8 mouse cellular contexts compared by ENCODE assay signal in the genomic region with DNA sequence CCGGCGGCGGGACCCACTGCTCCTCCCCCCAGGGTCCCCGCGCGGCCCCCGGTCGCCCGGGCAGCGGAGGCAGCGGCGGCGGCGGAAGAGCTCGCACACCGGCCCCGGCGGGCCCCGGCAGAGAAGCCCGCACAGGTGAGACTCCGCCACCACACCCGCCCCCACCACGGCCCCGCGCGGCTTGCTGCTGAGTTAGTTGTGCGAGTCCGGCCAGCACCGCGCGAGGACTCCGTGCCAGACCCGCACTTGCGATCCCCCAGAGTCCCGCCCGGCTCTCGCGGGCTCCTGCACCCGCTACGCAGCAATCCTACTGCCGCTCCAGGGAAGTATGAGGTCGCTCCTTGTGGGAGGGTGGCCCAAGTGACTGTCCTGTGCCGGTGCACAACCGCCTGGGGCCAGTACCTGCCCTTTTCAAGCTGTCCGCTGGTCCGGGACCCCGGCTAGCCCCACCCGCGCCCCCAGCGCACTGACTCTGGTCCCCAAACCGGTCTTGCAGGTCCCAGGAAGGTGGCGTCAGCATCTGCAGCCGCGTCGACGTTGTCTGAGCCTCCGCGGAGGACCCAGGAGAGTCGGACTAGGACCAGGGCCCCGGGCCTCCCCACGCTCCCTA. TPM values are rescaled to one million over a fixed set of nuclear protein-coding genes. Genes with fewer than 3 reads are reported as not detected.
DNase-seq lines count a peak whose midpoint lies in the region; ATAC-seq lines count a peak whose summit lies in the region.

No protein-coding gene starts in this region.

- 1% methylated on average over 56 of the region's 61 CpGs for WGBS in heart, embryonic 13.5 days

- DNase-seq in ovary, postnatal 10 days (ENCODE audit: low spot score) = peak; percentile 35
- DNase-seq in ovary, postnatal 14 days (ENCODE audit: low spot score) = no peak
- peak; percentile 60 to 68 for DNase-seq in cerebellum, postnatal 10 days
- DNase-seq in kidney, postnatal 10 days = peak; percentile 76
- peak; percentile 54 for DNase-seq in lung, postnatal 36 days
- peak; percentile 21 to 47 for DNase-seq in spleen, adult 18-20 months
- DNase-seq in layer of hippocampus, postnatal 25 days (ENCODE audit: extremely low spot score in 1 of 2, low spot score in 1 of 2) = no peak

- ATAC-seq in heart, embryonic 13.5 days (ENCODE audit: extremely low read depth, insufficient number of reproducible peaks, low FRiP score, low TSS enrichment) = peak; percentile 21; the same call in 1 of the 2 replicates

- H3K27me3 ChIP-seq in heart, embryonic 13.5 days (replicated peaks) = peaks cover 45% of the 10 kb centered on the region

- H3K9me3 ChIP-seq in heart, embryonic 13.5 days = no peaks in the 10 kb centered on the region

- H3K4me1 ChIP-seq in heart, embryonic 13.5 days = peaks cover 58% of the 10 kb centered on the region

- peak overlapping the region; percentile 46 for H3K27ac ChIP-seq in heart, embryonic 13.5 days (replicated peaks)

- peak overlapping the region; percentile 81 for H3K4me3 ChIP-seq in heart, embryonic 13.5 days

- H3K4me2 ChIP-seq in heart, embryonic 13.5 days = peak overlapping the region; percentile 96

- H3K36me3 ChIP-seq in heart, embryonic 13.5 days = no peaks in the 10 kb centered on the region

- H3K9ac ChIP-seq in heart, embryonic 13.5 days = peak overlapping the region; percentile 88

RNA-seq across cellular contexts. Expression of a gene that starts 4.4 kb away (rescaled TPM):
- polyA plus RNA-seq in heart, embryonic 13.5 days (2015; fragmentation: Nextera tagmentation; extraction: Ambion mirVana) = 32.9 and 35.4 TPM in 2 replicates
- total RNA-seq in layer of hippocampus, postnatal 25 days (2021) = 10 to 100 TPM; 22.4 to 23.0 TPM

RNA-seq across cellular contexts. Expression of a gene that starts 19.3 kb away (rescaled TPM):
- polyA plus RNA-seq in heart, embryonic 13.5 days (2015; fragmentation: Nextera tagmentation; extraction: Ambion mirVana) = 23.0 and 28.0 TPM in 2 replicates
- total RNA-seq in layer of hippocampus, postnatal 25 days (2021) = 10 to 100 TPM; 35.1 to 36.6 TPM

RNA-seq across cellular contexts. Expression of a gene that starts 26.5 kb away (rescaled TPM):
- 25.6 and 26.3 TPM in 2 replicates for polyA plus RNA-seq in heart, embryonic 13.5 days (2015; fragmentation: Nextera tagmentation; extraction: Ambion mirVana)
- total RNA-seq in layer of hippocampus, postnatal 25 days (2021) = 10 to 100 TPM; 13.9 to 24.2 TPM

Comparison
In these comparisons a context has a peak if more than half of its experiments do, and no peak if none do; other contexts are left out.
1. DNase-seq: peak in ovary, postnatal 10 days (single experiment), cerebellum, postnatal 10 days (2 of 2), kidney, postnatal 10 days (single experiment), lung, postnatal 36 days (single experiment) and spleen, adult 18-20 months (2 of 2); none in ovary, postnatal 14 days (single experiment) and layer of hippocampus, postnatal 25 days (0 of 2).